Mouse (Mus musculus) limb, embryonic 11.5 days (tissue): ENCODE measurements around the gene Smyd3. TPM values are rescaled to one million over a fixed set of nuclear protein-coding genes. Genes with fewer than 3 reads are reported as not detected.

ENCODE experiments used
- ATAC-seq: fragments of 200-750 bp; cut with Nextera tagmentation; 2 replicates; pipeline ENCODE4 v1.8.0; 2017; ENCODE audit warnings: low read depth; ENCODE audit not compliant: insufficient number of reproducible peaks, low FRiP score, low TSS enrichment
- DNase-seq: peaks from one replicate; pipeline ENCODE4 v3.0.0-alpha.2; 2015; ENCODE audit warnings: low spot score
- H3K27ac ChIP-seq: fragments of 300-500 bp; sonication (generic); replicated peaks from 2 replicates; pipeline ENCODE4 v1.5.1; 2014; ENCODE audit warnings: low read depth, mild to moderate bottlenecking, low read length
- H3K27me3 ChIP-seq: fragments of 300-500 bp; sonication (generic); 2 replicates; pipeline ENCODE4 v1.6.1; 2014; ENCODE audit warnings: mild to moderate bottlenecking, low read length, mixed read lengths; ENCODE audit not compliant: control insufficient read depth, insufficient read depth
- H3K36me3 ChIP-seq: fragments of 300-500 bp; sonication (generic); 2 replicates; pipeline ENCODE4 v1.6.1; 2014; ENCODE audit warnings: mild to moderate bottlenecking, low read length, moderate library complexity, mixed read lengths; ENCODE audit not compliant: control insufficient read depth, insufficient read depth
- H3K4me1 ChIP-seq: fragments of 300-500 bp; sonication (generic); 2 replicates; pipeline ENCODE4 v1.6.1; 2014; ENCODE audit warnings: low read length, mixed read lengths; ENCODE audit not compliant: control insufficient read depth, insufficient read depth
- H3K4me2 ChIP-seq: fragments of 300-500 bp; sonication (generic); 2 replicates; pipeline ENCODE4 v1.6.1; 2014; ENCODE audit warnings: low read depth, mild to moderate bottlenecking, moderate library complexity; ENCODE audit not compliant: severe bottlenecking
- H3K4me3 ChIP-seq: fragments of 300-500 bp; sonication (generic); 2 replicates; pipeline ENCODE4 v1.5.1; 2014; ENCODE audit warnings: low read depth, low read length
- H3K9ac ChIP-seq: fragments of 300-500 bp; sonication (generic); 2 replicates; pipeline ENCODE4 v1.6.1; 2014; ENCODE audit warnings: mild to moderate bottlenecking, low read length
- H3K9me3 ChIP-seq: fragments of 300-500 bp; sonication (generic); 2 replicates; pipeline ENCODE4 v1.6.1; 2016; ENCODE audit warnings: low read length; ENCODE audit not compliant: control insufficient read depth
- WGBS: fragments of 180-500 bp; shearing (Covaris S2); extraction: QIAGEN DNeasy Blood & Tissue Kit; methylation state at CpG from one replicate; pipeline ENCODE4 v1.1.7; 2014; 5-methylcytosine and 5-hydroxymethylcytosine counted together
- polyA plus RNA-seq: library from polyadenylated mRNA; unstranded; fragments of >200 nt; fragmentation: Nextera tagmentation; extraction: Ambion mirVana; gene quantifications from 2 replicates; pipeline ENCODE4 v1.2.1, GENCODE M21; 2014

The Smyd3 gene
- polyA plus RNA-seq, 1 experiment from 2014 or later: 25.6 TPM

- no peak for DNase-seq
- Histone ChIP-seq H3K4me2 (no peak overlapping the region), H3K27ac (no peak overlapping the region), H3K4me3 (no peak overlapping the region), H3K9me3 (no peaks in the 10 kb centered on the region), H3K36me3 (no peaks in the 10 kb centered on the region), H3K27me3 (no peaks in the 10 kb centered on the region), H3K4me1 (peaks cover 3% of the 10 kb centered on the region; the same call in 1 of the 2 replicates), H3K9ac (no peak overlapping the region)
- ATAC-seq: no peak
- whole genome bisulfite sequencing: 73% methylated on average over 1 of the region's 1 CpGs
Observed at GRCm38 (mm10) chr1:179341589-179341988, 176.3 kb downstream of the Smyd3 start.

GRCm38 (mm10) chr1:179339066-179339465, 178.8 kb downstream of the Smyd3 start:
- 87% methylated on average over 3 of the region's 3 CpGs for WGBS

GRCm38 (mm10) chr1:179337529-179337928, 180.3 kb downstream of the Smyd3 start:
- WGBS: 89% methylated on average over 5 of the region's 5 CpGs

More at GRCm38 (mm10) chr1:179339066-179339465, 178.8 kb downstream of the Smyd3 start:
- H3K9ac ChIP-seq: no peak overlapping the region
- DNase-seq (no peak), ATAC-seq (no peak)
- no peak overlapping the region for H3K4me2 ChIP-seq
- H3K27ac ChIP-seq: no peak overlapping the region
- H3K27me3 ChIP-seq: no peaks in the 10 kb centered on the region
- H3K4me1 ChIP-seq: peaks cover 3% of the 10 kb centered on the region; the same call in 1 of the 2 replicates
- H3K36me3 ChIP-seq: no peaks in the 10 kb centered on the region
- H3K4me3 ChIP-seq: no peak overlapping the region
- H3K9me3 ChIP-seq: no peaks in the 10 kb centered on the region

GRCm38 (mm10) chr1:179326965-179327308, 190.9 kb downstream of the Smyd3 start:
- WGBS: 95% methylated on average over 3 of the region's 3 CpGs

More at GRCm38 (mm10) chr1:179337529-179337928, 180.3 kb downstream of the Smyd3 start:
- Histone ChIP-seq H3K27ac (no peak overlapping the region), H3K9ac (no peak overlapping the region), H3K9me3 (no peaks in the 10 kb centered on the region), H3K36me3 (no peaks in the 10 kb centered on the region), H3K27me3 (no peaks in the 10 kb centered on the region), H3K4me1 (peaks cover 3% of the 10 kb centered on the region; the same call in 1 of the 2 replicates), H3K4me3 (no peak overlapping the region), H3K4me2 (no peak overlapping the region)
- DNase-seq (no peak), ATAC-seq (peak; percentile 35; the same call in 1 of the 2 replicates)

GRCm38 (mm10) chr1:179326262-179326964, 191.4 kb downstream of the Smyd3 start:
- no peak for DNase-seq
- Histone ChIP-seq H3K27me3 (no peaks in the 10 kb centered on the region), H3K4me3 (no peak overlapping the region), H3K9ac (no peak overlapping the region), H3K9me3 (no peaks in the 10 kb centered on the region), H3K4me1 (no peaks in the 10 kb centered on the region), H3K27ac (no peak overlapping the region), H3K36me3 (no peaks in the 10 kb centered on the region), H3K4me2 (no peak overlapping the region)
- 92% methylated on average over 9 of the region's 9 CpGs for WGBS
- no peak for ATAC-seq

More at GRCm38 (mm10) chr1:179326965-179327308, 190.9 kb downstream of the Smyd3 start:
- ATAC-seq (no peak), DNase-seq (no peak)
- no peak overlapping the region for H3K9ac ChIP-seq
- no peaks in the 10 kb centered on the region for H3K36me3 ChIP-seq
- no peaks in the 10 kb centered on the region for H3K4me1 ChIP-seq
- no peaks in the 10 kb centered on the region for H3K27me3 ChIP-seq
- H3K4me3 ChIP-seq: no peak overlapping the region
- H3K4me2 ChIP-seq: no peak overlapping the region
- no peak overlapping the region for H3K27ac ChIP-seq
- no peaks in the 10 kb centered on the region for H3K9me3 ChIP-seq

GRCm38 (mm10) chr1:179324271-179324670, 193.6 kb downstream of the Smyd3 start:
- ATAC-seq (no peak), DNase-seq (no peak)
- Histone ChIP-seq H3K4me1 (no peaks in the 10 kb centered on the region), H3K4me2 (no peak overlapping the region), H3K27me3 (no peaks in the 10 kb centered on the region), H3K36me3 (no peaks in the 10 kb centered on the region), H3K27ac (no peak overlapping the region), H3K4me3 (no peak overlapping the region), H3K9me3 (no peaks in the 10 kb centered on the region), H3K9ac (no peak overlapping the region)
- whole genome bisulfite sequencing: 79% methylated on average over 6 of the region's 6 CpGs

- DNase-seq (no peak), ATAC-seq (no peak)
- Histone ChIP-seq H3K9me3 (no peaks in the 10 kb centered on the region), H3K36me3 (no peaks in the 10 kb centered on the region), H3K9ac (no peak overlapping the region), H3K4me3 (no peak overlapping the region), H3K27me3 (no peaks in the 10 kb centered on the region), H3K27ac (no peak overlapping the region), H3K4me2 (no peak overlapping the region), H3K4me1 (0 out of 2 replicates have a peak, but pooled peaks cover 4% of the 10 kb centered on the region)
- 61% methylated on average over 5 of the region's 5 CpGs for WGBS
Observed at GRCm38 (mm10) chr1:179313618-179314017, 204.2 kb downstream of the Smyd3 start.

- peak; percentile 44 for DNase-seq
Observed at GRCm38 (mm10) chr1:179309487-179309886, 208.4 kb downstream of the Smyd3 start.

More at GRCm38 (mm10) chr1:179309487-179309886, 208.4 kb downstream of the Smyd3 start:
- H3K9ac ChIP-seq: no peak overlapping the region
- H3K4me3 ChIP-seq: no peak overlapping the region
- no peak overlapping the region for H3K27ac ChIP-seq
- no peak; the same call in 1 of the 2 replicates for ATAC-seq
- H3K4me1 ChIP-seq: 0 out of 2 replicates have a peak, but pooled peaks cover 4% of the 10 kb centered on the region
- no peaks in the 10 kb centered on the region for H3K36me3 ChIP-seq
- WGBS: 62% methylated on average over 5 of the region's 5 CpGs
- no peaks in the 10 kb centered on the region for H3K9me3 ChIP-seq
- no peak overlapping the region for H3K4me2 ChIP-seq
- H3K27me3 ChIP-seq: no peaks in the 10 kb centered on the region
